Mouse (Mus musculus): ENCODE measurements around the gene Zfp287.

GRCm38 (mm10) chr11:62675480-62676289, 56.0 kb downstream of the Zfp287 start:
- TF ChIP-seq POLR2AphosphoS2 (IDR thresholded peaks at IDR 0.05; ENCODE audit: insufficient read length, low read depth) (no peak), MYOG (IDR thresholded peaks at IDR 0.05; ENCODE audit: control insufficient read depth in 1 of 3, insufficient read depth in 1 of 3, insufficient read length in 2 of 3, low read depth in 2 of 3) (no peak)

Data from myocyte (in vitro differentiated cells).